Mouse (Mus musculus) thymus, adult 2 months (tissue): ENCODE measurements around the gene Synpo2. TPM values are rescaled to one million over a fixed set of nuclear protein-coding genes. Genes with fewer than 3 reads are reported as not detected.

Experiments
- DNase-seq: peaks from one replicate; pipeline ENCODE4 v3.0.0; 2021
- H3K27ac ChIP-seq: fragments of 200-500 bp; 2 replicates; pipeline ENCODE4 v1.5.1; 2012; ENCODE audit warnings: low read length, control low read depth; ENCODE audit not compliant: control insufficient read depth, insufficient read depth
- H3K27me3 ChIP-seq: fragments of 200-500 bp; 2 replicates; pipeline ENCODE4 v1.6.1; 2012; ENCODE audit warnings: mild to moderate bottlenecking, low read length, moderate library complexity, mixed read lengths; ENCODE audit not compliant: control insufficient read depth, insufficient read depth
- H3K36me3 ChIP-seq: fragments of 200-500 bp; 2 replicates; pipeline ENCODE4 v1.6.1; 2012; ENCODE audit warnings: mild to moderate bottlenecking, low read length, moderate library complexity; ENCODE audit not compliant: control insufficient read depth, insufficient read depth
- H3K4me1 ChIP-seq: fragments of 200-500 bp; replicated peaks from 2 replicates; pipeline ENCODE4 v1.6.1; 2012; ENCODE audit warnings: low read length; ENCODE audit not compliant: control insufficient read depth, insufficient read depth
- H3K4me3 ChIP-seq: fragments of 200-500 bp; 2 replicates; pipeline ENCODE4 v1.5.1; 2012; ENCODE audit warnings: mild to moderate bottlenecking, low read length, control low read depth, moderate library complexity; ENCODE audit not compliant: control insufficient read depth, insufficient read depth
- CTCF ChIP-seq: fragments of 200-500 bp; IDR thresholded peaks from 2 replicates; pipeline ENCODE4 v1.5.1; 2012; ENCODE audit warnings: mild to moderate bottlenecking, control low read depth, low read length, moderate library complexity, borderline replicate concordance; ENCODE audit not compliant: control insufficient read depth, poor library complexity, insufficient read depth; ENCODE audit errors: extremely low read depth
- POLR2A ChIP-seq: fragments of 200-500 bp; IDR thresholded peaks from 2 replicates; pipeline ENCODE4 v1.6.1; 2012; ENCODE audit warnings: mild to moderate bottlenecking, low read length, control low read depth, moderate library complexity; ENCODE audit not compliant: control insufficient read depth, poor library complexity, insufficient read depth; ENCODE audit errors: extremely low read depth
- WGBS: fragments of 180-500 bp; shearing (Covaris S2); methylation state at CpG from one replicate; pipeline ENCODE4 v1.1.7; 2018; 5-methylcytosine and 5-hydroxymethylcytosine counted together
- polyA plus RNA-seq: library from polyadenylated mRNA; depleted of rRNA; stranded (reverse); fragments of >200 nt; gene quantifications from 2 replicates; pipeline ENCODE4 v1.2.3, GENCODE M21; 2012

Synpo2 gene
- polyA plus RNA-seq, 1 experiment = 8.7 TPM

DNA sequence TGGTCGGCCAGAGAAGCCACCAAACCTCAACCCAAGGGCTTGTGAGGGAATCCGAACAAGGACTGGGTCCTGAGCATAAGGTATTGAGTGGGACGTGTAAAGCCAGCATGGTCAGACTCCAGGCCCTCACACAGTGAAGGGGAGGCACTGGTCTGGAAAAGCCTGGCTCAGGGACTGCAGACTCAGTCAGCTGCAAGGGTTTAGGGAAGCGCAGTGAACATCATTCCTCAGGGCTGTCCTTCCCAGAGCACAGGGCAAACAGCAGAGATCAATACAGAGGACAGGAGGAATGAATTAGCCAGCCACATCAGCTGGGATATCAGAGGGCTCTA is 72.8 kb downstream of the Synpo2 start:
- H3K4me1 ChIP-seq = no peaks in the 10 kb centered on the region
- no peaks in the 10 kb centered on the region for H3K36me3 ChIP-seq
- no peak for DNase-seq
- H3K4me3 ChIP-seq = no peak overlapping the region
- H3K27me3 ChIP-seq = no peaks in the 10 kb centered on the region
- TF ChIP-seq POLR2A (no peak), CTCF (no peak)
- H3K27ac ChIP-seq = no peak overlapping the region
- WGBS = 88% methylated on average over 4 of the region's 4 CpGs

- no peak for DNase-seq
- 88% methylated on average over 6 of the region's 6 CpGs for WGBS
- Histone ChIP-seq H3K27me3 (no peaks in the 10 kb centered on the region), H3K27ac (no peak overlapping the region), H3K36me3 (no peaks in the 10 kb centered on the region), H3K4me1 (no peaks in the 10 kb centered on the region), H3K4me3 (no peak overlapping the region)
- TF ChIP-seq POLR2A = no peak
- TF ChIP-seq CTCF = no peak
Measured at GRCm38 (mm10) chr3:123162289-123163191, 73.4 kb downstream of the Synpo2 start.

DNA sequence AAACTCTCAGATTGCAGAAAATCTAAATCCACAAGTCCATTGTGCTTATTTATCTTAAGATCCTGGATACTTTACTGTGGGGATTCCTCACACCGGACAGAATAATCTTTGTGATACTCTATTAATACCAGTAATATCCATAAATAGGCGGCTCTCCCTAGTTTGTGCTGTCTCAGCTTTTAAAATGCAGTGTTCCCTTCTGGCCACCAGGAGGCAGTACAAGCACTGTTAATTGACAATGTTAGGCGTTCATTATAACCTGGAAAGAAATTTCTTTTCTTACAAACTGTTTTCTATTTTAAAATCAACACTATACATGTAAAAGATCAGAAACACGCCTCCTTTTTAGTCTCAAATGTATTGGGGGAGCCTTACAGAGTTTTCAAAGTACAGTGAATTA is 75.2 kb downstream of the Synpo2 start:
- H3K27me3 ChIP-seq = no peaks in the 10 kb centered on the region
- 27% methylated on average over 4 of the region's 4 CpGs for WGBS
- no peak for TF ChIP-seq CTCF
- no peak for TF ChIP-seq POLR2A
- H3K36me3 ChIP-seq = no peaks in the 10 kb centered on the region
- no peak overlapping the region for H3K27ac ChIP-seq
- peak; percentile 16 for DNase-seq
- H3K4me3 ChIP-seq = no peak overlapping the region
- no peaks in the 10 kb centered on the region for H3K4me1 ChIP-seq

DNA sequence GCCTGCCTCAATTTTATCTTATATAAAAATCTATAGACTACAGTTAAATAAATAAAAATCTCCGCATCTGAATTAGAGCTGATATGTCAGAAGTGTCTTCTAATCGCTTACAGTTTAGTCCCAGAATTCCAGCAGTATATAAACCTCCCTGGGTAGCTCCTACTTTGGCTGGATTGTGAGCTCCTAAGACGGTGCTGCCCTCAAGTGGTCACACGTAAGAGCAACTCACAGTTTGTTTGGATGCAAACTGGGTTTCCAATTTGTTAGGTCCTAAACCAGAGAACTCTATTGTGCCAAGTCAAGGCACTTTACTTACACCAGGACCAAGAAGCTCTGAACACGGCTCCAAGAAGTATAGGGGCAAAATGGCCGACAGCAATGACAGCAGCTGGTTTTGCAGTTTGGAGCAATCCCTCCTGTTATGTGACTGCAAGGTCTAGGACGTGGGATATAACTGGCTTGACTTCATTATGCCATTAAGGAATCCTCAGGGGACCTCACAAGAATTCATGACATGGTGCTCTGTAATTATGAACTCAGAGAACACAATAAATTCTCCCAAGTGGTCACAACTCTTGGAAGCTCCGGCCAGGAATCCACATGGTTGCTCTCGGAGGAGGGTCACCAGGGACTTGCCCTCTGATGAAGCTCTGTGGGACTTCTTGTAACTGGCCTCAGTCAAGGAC is 76.7 kb downstream of the Synpo2 start:
- Histone ChIP-seq H3K27me3 (no peaks in the 10 kb centered on the region), H3K27ac (no peak overlapping the region), H3K4me1 (no peaks in the 10 kb centered on the region), H3K36me3 (no peaks in the 10 kb centered on the region), H3K4me3 (no peak overlapping the region)
- WGBS = 45% methylated on average over 9 of the region's 9 CpGs
- TF ChIP-seq POLR2A (no peak), CTCF (no peak)
- peak; percentile 18 for DNase-seq

- no peak for TF ChIP-seq POLR2A
- TF ChIP-seq CTCF = 0 out of 2 replicates have a peak, but pooled peaks have one; percentile 22
Measured at GRCm38 (mm10) chr3:123158579-123158978, 77.4 kb downstream of the Synpo2 start.

GRCm38 (mm10) chr3:123153337-123153736 is 82.6 kb downstream of the Synpo2 start:
- H3K36me3 ChIP-seq = no peaks in the 10 kb centered on the region
- 92% methylated on average over 8 of the region's 8 CpGs for WGBS
- TF ChIP-seq POLR2A = no peak
- H3K27ac ChIP-seq = no peak overlapping the region
- H3K4me3 ChIP-seq = no peak overlapping the region
- H3K4me1 ChIP-seq = no peaks in the 10 kb centered on the region
- H3K27me3 ChIP-seq = no peaks in the 10 kb centered on the region
- no peak for DNase-seq

More at GRCm38 (mm10) chr3:123158579-123158978, 77.4 kb downstream of the Synpo2 start:
- H3K4me1 ChIP-seq = no peaks in the 10 kb centered on the region
- H3K27me3 ChIP-seq = no peaks in the 10 kb centered on the region
- no peak for DNase-seq
- no peak overlapping the region for H3K4me3 ChIP-seq
- no peaks in the 10 kb centered on the region for H3K36me3 ChIP-seq
- H3K27ac ChIP-seq = no peak overlapping the region
- WGBS = 30% methylated on average over 6 of the region's 6 CpGs
